Mouse (Mus musculus): ENCODE data around the gene Ctdspl. TPM values are rescaled to one million over a fixed set of nuclear protein-coding genes. Genes with fewer than 3 reads are reported as not detected.

Gene Ctdspl
- polyA plus RNA-seq, 1 experiment from 2014 or later = 8.1 TPM

- WGBS = 91% methylated on average over 10 of the region's 10 CpGs
- no peaks in the 10 kb centered on the region for H3K36me3 ChIP-seq (ENCODE audit: control insufficient read depth, insufficient read depth, low read length)
- ATAC-seq = no peak
- H3K9me3 ChIP-seq (ENCODE audit: control insufficient read depth, low read length) = no peaks in the 10 kb centered on the region
- H3K4me3 ChIP-seq (ENCODE audit: low read length) = no peak overlapping the region
- no peak overlapping the region for H3K27ac ChIP-seq (ENCODE audit: low read depth, low read length)
- no peak overlapping the region for H3K9ac ChIP-seq (ENCODE audit: low read depth, low read length)
- no peaks in the 10 kb centered on the region for H3K27me3 ChIP-seq (replicated peaks; ENCODE audit: control insufficient read depth, insufficient read depth, low read length)
- no peaks in the 10 kb centered on the region for H3K4me1 ChIP-seq (ENCODE audit: control insufficient read depth, insufficient read depth, low read depth, low read length)
- no peak overlapping the region for H3K4me2 ChIP-seq (ENCODE audit: low read length)
Measured at GRCm38 (mm10) chr9:119060701-119061100, 134.4 kb downstream of the Ctdspl start.

DNA sequence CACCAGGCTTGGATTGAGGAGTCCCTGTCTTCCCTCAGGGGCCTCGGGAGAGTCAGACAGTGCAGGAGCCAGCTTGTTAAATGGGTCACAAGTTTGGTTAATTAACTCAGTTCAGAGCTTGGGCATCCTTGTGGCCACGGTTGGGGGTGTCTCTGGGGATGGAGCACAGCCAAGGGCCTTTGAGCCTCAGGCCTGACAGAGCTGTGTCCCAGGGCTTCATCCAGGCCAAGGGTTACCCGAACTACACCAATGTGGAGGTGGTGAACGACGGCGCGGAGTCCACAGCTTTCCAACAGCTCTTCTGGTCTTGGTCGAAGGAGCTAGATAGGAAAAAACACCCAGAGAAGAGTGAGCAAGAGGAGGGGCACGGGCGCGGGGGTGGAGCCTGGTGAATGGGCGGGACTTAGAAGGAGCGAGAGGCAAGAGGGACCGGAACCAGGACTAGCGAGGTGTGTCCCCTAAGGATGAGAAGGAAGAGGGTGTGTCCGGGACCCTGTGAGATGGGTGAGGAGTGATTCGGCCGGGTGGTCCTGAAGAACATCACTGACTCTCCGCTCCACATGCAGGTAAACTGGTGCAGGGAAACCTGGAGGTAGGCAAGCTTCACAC, 136.9 kb downstream of the Ctdspl start:
- no peaks in the 10 kb centered on the region for H3K4me1 ChIP-seq (ENCODE audit: control insufficient read depth, insufficient read depth, low read depth, low read length)

DNA sequence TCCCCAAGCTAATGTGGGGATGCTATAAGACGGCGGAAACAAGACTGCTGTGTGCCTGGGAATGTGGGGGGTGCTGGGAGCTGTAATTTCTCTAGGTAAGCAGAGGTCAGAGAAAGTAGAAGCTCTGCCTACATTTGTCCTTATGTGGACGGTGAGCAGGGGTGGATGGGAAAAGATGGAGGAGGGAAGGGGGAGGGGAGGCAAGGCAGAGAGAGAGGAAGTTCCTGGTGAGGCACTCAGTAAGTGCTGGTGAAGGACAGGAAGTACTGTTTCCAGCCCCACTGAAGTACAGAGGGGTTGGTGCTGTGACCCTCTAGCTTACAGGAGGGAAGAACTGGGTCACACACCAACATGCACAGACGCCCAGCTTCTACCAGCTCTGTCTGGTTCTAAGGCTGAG, 138.0 kb downstream of the Ctdspl start:
- H3K27me3 ChIP-seq (replicated peaks; ENCODE audit: control insufficient read depth, insufficient read depth, low read length) = no peaks in the 10 kb centered on the region
- H3K36me3 ChIP-seq (ENCODE audit: control insufficient read depth, insufficient read depth, low read length) = no peaks in the 10 kb centered on the region
- H3K4me3 ChIP-seq (ENCODE audit: low read length) = no peak overlapping the region
- H3K27ac ChIP-seq (ENCODE audit: low read depth, low read length) = no peak overlapping the region
- H3K9ac ChIP-seq (ENCODE audit: low read depth, low read length) = no peak overlapping the region
- H3K4me2 ChIP-seq (ENCODE audit: low read length) = no peak overlapping the region
- 75% methylated on average over 4 of the region's 4 CpGs for WGBS
- H3K4me1 ChIP-seq (ENCODE audit: control insufficient read depth, insufficient read depth, low read depth, low read length) = no peaks in the 10 kb centered on the region
- H3K9me3 ChIP-seq (ENCODE audit: control insufficient read depth, low read length) = no peaks in the 10 kb centered on the region
- no peak for ATAC-seq

More for the DNA sequence above, 136.9 kb downstream of the Ctdspl start:
- Histone ChIP-seq H3K9me3 (ENCODE audit: control insufficient read depth, low read length) (no peaks in the 10 kb centered on the region), H3K27me3 (replicated peaks; ENCODE audit: control insufficient read depth, insufficient read depth, low read length) (no peaks in the 10 kb centered on the region), H3K4me3 (ENCODE audit: low read length) (no peak overlapping the region), H3K9ac (ENCODE audit: low read depth, low read length) (no peak overlapping the region), H3K4me2 (ENCODE audit: low read length) (no peak overlapping the region), H3K36me3 (ENCODE audit: control insufficient read depth, insufficient read depth, low read length) (no peaks in the 10 kb centered on the region), H3K27ac (ENCODE audit: low read depth, low read length) (no peak overlapping the region)
- ATAC-seq = no peak
- WGBS = 30% methylated on average over 19 of the region's 19 CpGs

DNA sequence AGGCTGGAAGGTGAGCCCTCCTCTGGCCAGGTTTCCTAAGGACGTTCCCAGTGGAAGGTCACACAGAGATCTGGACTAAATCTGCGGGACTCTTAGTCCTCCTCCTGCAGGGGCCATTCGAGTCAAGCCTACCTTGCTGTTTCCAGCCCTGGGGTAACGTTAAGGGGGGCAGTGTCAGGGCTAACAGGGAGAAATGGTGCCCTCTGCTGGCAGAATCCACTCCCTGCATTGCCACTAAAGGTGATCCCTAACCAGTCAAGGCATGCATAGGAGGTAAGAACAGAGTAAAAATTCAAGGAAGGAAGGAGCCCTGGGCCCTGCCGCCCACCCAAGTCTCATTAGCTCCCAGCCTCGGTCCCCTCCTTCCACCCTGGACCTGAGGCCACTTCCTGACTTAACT, 141.3 kb downstream of the Ctdspl start:
- H3K4me2 ChIP-seq (ENCODE audit: low read length) = no peak overlapping the region
- no peaks in the 10 kb centered on the region for H3K9me3 ChIP-seq (ENCODE audit: control insufficient read depth, low read length)
- H3K4me3 ChIP-seq (ENCODE audit: low read length) = no peak overlapping the region
- H3K27me3 ChIP-seq (replicated peaks; ENCODE audit: control insufficient read depth, insufficient read depth, low read length) = no peaks in the 10 kb centered on the region
- H3K27ac ChIP-seq (ENCODE audit: low read depth, low read length) = no peak overlapping the region
- H3K9ac ChIP-seq (ENCODE audit: low read depth, low read length) = no peak overlapping the region
- WGBS = 1% methylated on average over 6 of the region's 6 CpGs
- peaks cover 6% of the 10 kb centered on the region; the same call in 1 of the 2 replicates for H3K36me3 ChIP-seq (ENCODE audit: control insufficient read depth, insufficient read depth, low read length)
- H3K4me1 ChIP-seq (ENCODE audit: control insufficient read depth, insufficient read depth, low read depth, low read length) = no peaks in the 10 kb centered on the region
- ATAC-seq = peak; percentile 50; the same call in 1 of the 2 replicates

DNA sequence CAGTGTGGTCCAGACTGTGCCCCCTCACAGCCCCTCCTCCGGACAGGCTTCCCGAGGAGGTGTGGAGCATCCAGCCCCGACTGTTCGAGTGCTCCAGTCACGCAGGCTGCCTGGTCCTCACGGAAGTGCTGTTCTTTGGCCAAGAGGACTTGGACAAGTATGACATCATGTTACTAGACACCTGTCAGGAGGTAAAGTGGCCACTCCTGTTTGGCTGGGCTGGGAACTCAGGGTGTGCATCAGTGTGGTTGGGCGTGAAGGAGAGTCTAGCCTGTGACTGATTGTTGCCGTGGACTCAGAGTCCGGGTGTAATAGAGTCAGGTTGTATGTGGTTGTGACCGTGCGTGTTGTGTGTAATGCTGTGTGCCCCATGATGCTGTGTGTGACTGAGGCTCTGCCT, 142.0 kb downstream of the Ctdspl start:
- Histone ChIP-seq H3K9ac (ENCODE audit: low read depth, low read length) (no peak overlapping the region), H3K4me1 (ENCODE audit: control insufficient read depth, insufficient read depth, low read depth, low read length) (no peaks in the 10 kb centered on the region), H3K27me3 (replicated peaks; ENCODE audit: control insufficient read depth, insufficient read depth, low read length) (no peaks in the 10 kb centered on the region), H3K4me3 (ENCODE audit: low read length) (no peak overlapping the region), H3K36me3 (ENCODE audit: control insufficient read depth, insufficient read depth, low read length) (peaks cover 6% of the 10 kb centered on the region; the same call in 1 of the 2 replicates), H3K9me3 (ENCODE audit: control insufficient read depth, low read length) (no peaks in the 10 kb centered on the region), H3K27ac (ENCODE audit: low read depth, low read length) (no peak overlapping the region), H3K4me2 (ENCODE audit: low read length) (no peak overlapping the region)
- WGBS = 93% methylated on average over 11 of the region's 11 CpGs
- ATAC-seq = no peak

DNA sequence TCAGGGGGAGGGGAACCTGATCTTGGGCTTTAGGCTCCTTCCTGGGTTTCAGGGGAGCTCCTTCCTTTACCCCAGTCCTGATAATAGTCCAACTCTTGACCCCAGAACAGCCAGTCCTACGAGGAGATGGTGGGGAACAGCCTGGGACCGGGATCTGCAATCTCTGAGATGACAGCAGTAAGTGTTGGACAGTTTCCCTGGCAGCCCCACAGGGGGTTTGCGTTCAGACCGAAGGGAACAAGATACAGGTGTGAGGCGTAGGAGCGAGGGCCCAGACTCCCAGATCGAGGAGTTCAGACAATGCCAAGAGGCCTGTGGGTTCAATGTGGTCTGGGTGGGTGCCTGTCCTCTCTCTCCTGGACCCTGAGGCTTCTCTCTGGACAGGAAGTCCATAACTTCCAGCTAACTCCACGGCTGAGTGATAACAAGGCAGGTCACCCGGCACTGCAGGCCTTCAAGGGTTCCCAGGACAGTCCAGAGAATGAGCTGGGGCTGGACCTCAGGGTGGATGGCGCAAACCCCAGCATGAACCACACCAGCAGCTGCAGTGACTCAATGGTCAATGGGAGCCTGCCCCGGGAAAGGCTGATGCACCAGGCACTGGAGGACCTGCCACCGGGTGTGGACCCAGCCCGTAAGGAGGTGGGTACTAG, 144.0 kb downstream of the Ctdspl start:
- no peak overlapping the region for H3K27ac ChIP-seq (ENCODE audit: low read depth, low read length)
- no peak overlapping the region for H3K4me3 ChIP-seq (ENCODE audit: low read length)
- WGBS = 84% methylated on average over 13 of the region's 13 CpGs
- H3K4me2 ChIP-seq (ENCODE audit: low read length) = no peak overlapping the region
- H3K4me1 ChIP-seq (ENCODE audit: control insufficient read depth, insufficient read depth, low read depth, low read length) = no peaks in the 10 kb centered on the region
- H3K9me3 ChIP-seq (ENCODE audit: control insufficient read depth, low read length) = no peaks in the 10 kb centered on the region
- peaks cover 18% of the 10 kb centered on the region; the same call in 1 of the 2 replicates for H3K36me3 ChIP-seq (ENCODE audit: control insufficient read depth, insufficient read depth, low read length)
- H3K9ac ChIP-seq (ENCODE audit: low read depth, low read length) = no peak overlapping the region
- H3K27me3 ChIP-seq (replicated peaks; ENCODE audit: control insufficient read depth, insufficient read depth, low read length) = no peaks in the 10 kb centered on the region
- no peak for ATAC-seq

DNA sequence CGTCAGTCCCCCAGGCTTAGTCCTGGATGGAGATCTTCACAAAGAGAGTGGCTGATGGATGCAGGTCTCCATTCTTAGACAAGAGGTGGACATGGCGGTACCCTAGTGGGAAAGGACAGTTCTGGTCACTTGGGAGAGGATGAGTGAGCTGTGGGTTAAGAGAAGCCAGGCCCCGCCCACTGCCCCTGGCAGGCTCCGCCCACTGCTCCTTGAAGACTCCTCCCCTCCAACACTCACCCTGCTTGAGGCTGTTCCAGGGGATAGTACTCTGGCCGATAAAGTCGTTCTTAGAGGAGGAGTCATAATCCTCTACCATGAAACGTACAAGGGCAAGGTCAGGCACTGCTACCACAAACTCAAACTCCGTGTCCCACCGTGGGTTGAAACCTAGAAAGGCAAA, 145.5 kb downstream of the Ctdspl start:
- ATAC-seq = no peak
- H3K36me3 ChIP-seq (ENCODE audit: control insufficient read depth, insufficient read depth, low read length) = peaks cover 18% of the 10 kb centered on the region; the same call in 1 of the 2 replicates
- 88% methylated on average over 9 of the region's 9 CpGs for WGBS
- no peak overlapping the region for H3K4me2 ChIP-seq (ENCODE audit: low read length)
- no peak overlapping the region for H3K27ac ChIP-seq (ENCODE audit: low read depth, low read length)
- H3K9me3 ChIP-seq (ENCODE audit: control insufficient read depth, low read length) = no peaks in the 10 kb centered on the region
- H3K4me1 ChIP-seq (ENCODE audit: control insufficient read depth, insufficient read depth, low read depth, low read length) = no peaks in the 10 kb centered on the region
- no peaks in the 10 kb centered on the region for H3K27me3 ChIP-seq (replicated peaks; ENCODE audit: control insufficient read depth, insufficient read depth, low read length)
- no peak overlapping the region for H3K9ac ChIP-seq (ENCODE audit: low read depth, low read length)
- H3K4me3 ChIP-seq (ENCODE audit: low read length) = no peak overlapping the region

GRCm38 (mm10) chr9:119073184-119073895, 147.1 kb downstream of the Ctdspl start:
- peak; percentile 38; the same call in 1 of the 2 replicates for ATAC-seq
- peaks cover 18% of the 10 kb centered on the region; the same call in 1 of the 2 replicates for H3K36me3 ChIP-seq (ENCODE audit: control insufficient read depth, insufficient read depth, low read length)
- 81% methylated on average over 15 of the region's 15 CpGs for WGBS

GRCm38 (mm10) chr9:119075685-119076084, 149.4 kb downstream of the Ctdspl start:
- Histone ChIP-seq H3K27ac (ENCODE audit: low read depth, low read length) (no peak overlapping the region), H3K9me3 (ENCODE audit: control insufficient read depth, low read length) (no peaks in the 10 kb centered on the region), H3K36me3 (ENCODE audit: control insufficient read depth, insufficient read depth, low read length) (peaks cover 22% of the 10 kb centered on the region), H3K4me1 (ENCODE audit: control insufficient read depth, insufficient read depth, low read depth, low read length) (no peaks in the 10 kb centered on the region), H3K9ac (ENCODE audit: low read depth, low read length) (no peak overlapping the region), H3K27me3 (replicated peaks; ENCODE audit: control insufficient read depth, insufficient read depth, low read length) (no peaks in the 10 kb centered on the region), H3K4me3 (ENCODE audit: low read length) (no peak overlapping the region), H3K4me2 (ENCODE audit: low read length) (no peak overlapping the region)
- WGBS = 64% methylated on average over 16 of the region's 16 CpGs
- ATAC-seq = no peak

More at GRCm38 (mm10) chr9:119073184-119073895, 147.1 kb downstream of the Ctdspl start:
- H3K9ac ChIP-seq (ENCODE audit: low read depth, low read length) = no peak overlapping the region
- no peaks in the 10 kb centered on the region for H3K4me1 ChIP-seq (ENCODE audit: control insufficient read depth, insufficient read depth, low read depth, low read length)
- no peak overlapping the region for H3K27ac ChIP-seq (ENCODE audit: low read depth, low read length)
- H3K9me3 ChIP-seq (ENCODE audit: control insufficient read depth, low read length) = no peaks in the 10 kb centered on the region
- H3K4me2 ChIP-seq (ENCODE audit: low read length) = no peak overlapping the region
- H3K4me3 ChIP-seq (ENCODE audit: low read length) = no peak overlapping the region
- no peaks in the 10 kb centered on the region for H3K27me3 ChIP-seq (replicated peaks; ENCODE audit: control insufficient read depth, insufficient read depth, low read length)
